Mouse (Mus musculus): ENCODE results near the gene Dab1.

GRCm38 (mm10) chr4:104420983-104421680, 802.0 kb downstream of the Dab1 start:
- no peak for TF ChIP-seq POLR2A (IDR thresholded peaks at IDR 0.05; ENCODE audit: borderline replicate concordance, insufficient read depth, low read length)
- TF ChIP-seq CTCF (IDR thresholded peaks at IDR 0.05; ENCODE audit: borderline replicate concordance, insufficient read depth, low read depth, low read length), result no peak
